Mouse (Mus musculus) small intestine, adult 2 months (tissue): Measurements from ENCODE around the gene Lrrc8a. TPM values are rescaled to one million over a fixed set of nuclear protein-coding genes. Genes with fewer than 3 reads are reported as not detected.

Experiments used
- H3K27ac ChIP-seq: fragments of 200-500 bp; 2 replicates; pipeline ENCODE4 v1.5.1; 2012; ENCODE audit warnings: low read depth, low read length, control low read depth, inconsistent platforms; ENCODE audit not compliant: insufficient read depth
- H3K27me3 ChIP-seq: fragments of 200-500 bp; 2 replicates; pipeline ENCODE4 v1.6.1; 2012; ENCODE audit warnings: mild to moderate bottlenecking, moderate library complexity, low read length, inconsistent platforms; ENCODE audit not compliant: control insufficient read depth, insufficient read depth
- H3K36me3 ChIP-seq: fragments of 200-500 bp; 2 replicates; pipeline ENCODE4 v1.6.1; 2012; ENCODE audit warnings: mild to moderate bottlenecking, low read length, control low read depth, inconsistent platforms; ENCODE audit not compliant: control insufficient read depth, insufficient read depth
- H3K4me1 ChIP-seq: fragments of 200-500 bp; 2 replicates; pipeline ENCODE4 v1.6.1; 2012; ENCODE audit warnings: low read length, inconsistent platforms, mixed read lengths; ENCODE audit not compliant: control insufficient read depth, insufficient read depth, insufficient read length
- H3K4me3 ChIP-seq: fragments of 200-500 bp; 2 replicates; pipeline ENCODE4 v1.5.1; 2012; ENCODE audit warnings: low read depth, mild to moderate bottlenecking, control low read depth, inconsistent platforms, low read length, moderate library complexity
- CTCF ChIP-seq: fragments of 200-500 bp; IDR thresholded peaks from 2 replicates; pipeline ENCODE4 v1.5.1; 2012; ENCODE audit warnings: low read depth, mild to moderate bottlenecking, control low read depth, inconsistent platforms, low read length, moderate library complexity, mixed read lengths; ENCODE audit not compliant: insufficient replicate concordance, insufficient read length; ENCODE audit errors: extremely low read depth
- POLR2A ChIP-seq: fragments of 200-500 bp; IDR thresholded peaks from 2 replicates; pipeline ENCODE4 v1.6.1; 2012; ENCODE audit warnings: low read depth, mild to moderate bottlenecking, control low read depth, inconsistent platforms, low read length, moderate library complexity
- WGBS: fragments of 180-500 bp; shearing (Covaris S2); methylation state at CpG from one replicate; pipeline ENCODE4 v1.1.7; 2018; 5-methylcytosine and 5-hydroxymethylcytosine counted together
- polyA plus RNA-seq: library from polyadenylated mRNA; depleted of rRNA; stranded (reverse); fragments of >200 nt; gene quantifications from 2 replicates; pipeline ENCODE4 v1.2.3, GENCODE M21; 2012

The Lrrc8a gene
- polyA plus RNA-seq, 1 experiment = 27.4 TPM

DNA sequence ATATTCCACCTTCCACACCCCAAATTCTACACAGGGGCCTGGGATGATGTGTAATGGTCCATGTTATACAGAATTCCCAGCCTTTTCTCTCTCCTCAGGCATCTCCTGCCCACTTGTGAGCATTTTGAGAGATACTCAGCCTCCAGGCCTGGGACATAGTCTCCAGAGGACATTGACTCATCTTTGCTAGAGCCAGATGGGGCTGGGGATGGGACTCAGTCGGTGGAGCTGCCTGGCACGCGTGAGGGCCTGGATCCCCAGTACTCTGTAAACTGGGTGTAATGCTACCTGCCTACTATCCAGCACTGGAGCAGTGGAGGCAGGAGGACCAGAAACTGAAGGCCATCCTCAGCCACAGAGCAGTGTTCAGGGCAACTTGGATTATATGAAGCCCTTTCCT lies 11.7 kb downstream of the Lrrc8a start:
- Histone ChIP-seq H3K27ac (no peak overlapping the region), H3K4me3 (no peak overlapping the region), H3K27me3 (no peaks in the 10 kb centered on the region), H3K36me3 (peaks cover 10% of the 10 kb centered on the region), H3K4me1 (peaks cover 42% of the 10 kb centered on the region)
- WGBS = 92% methylated on average over 3 of the region's 3 CpGs
- TF ChIP-seq POLR2A (no peak), CTCF (0 out of 2 replicates have a peak, but pooled peaks have one; percentile 13)

DNA sequence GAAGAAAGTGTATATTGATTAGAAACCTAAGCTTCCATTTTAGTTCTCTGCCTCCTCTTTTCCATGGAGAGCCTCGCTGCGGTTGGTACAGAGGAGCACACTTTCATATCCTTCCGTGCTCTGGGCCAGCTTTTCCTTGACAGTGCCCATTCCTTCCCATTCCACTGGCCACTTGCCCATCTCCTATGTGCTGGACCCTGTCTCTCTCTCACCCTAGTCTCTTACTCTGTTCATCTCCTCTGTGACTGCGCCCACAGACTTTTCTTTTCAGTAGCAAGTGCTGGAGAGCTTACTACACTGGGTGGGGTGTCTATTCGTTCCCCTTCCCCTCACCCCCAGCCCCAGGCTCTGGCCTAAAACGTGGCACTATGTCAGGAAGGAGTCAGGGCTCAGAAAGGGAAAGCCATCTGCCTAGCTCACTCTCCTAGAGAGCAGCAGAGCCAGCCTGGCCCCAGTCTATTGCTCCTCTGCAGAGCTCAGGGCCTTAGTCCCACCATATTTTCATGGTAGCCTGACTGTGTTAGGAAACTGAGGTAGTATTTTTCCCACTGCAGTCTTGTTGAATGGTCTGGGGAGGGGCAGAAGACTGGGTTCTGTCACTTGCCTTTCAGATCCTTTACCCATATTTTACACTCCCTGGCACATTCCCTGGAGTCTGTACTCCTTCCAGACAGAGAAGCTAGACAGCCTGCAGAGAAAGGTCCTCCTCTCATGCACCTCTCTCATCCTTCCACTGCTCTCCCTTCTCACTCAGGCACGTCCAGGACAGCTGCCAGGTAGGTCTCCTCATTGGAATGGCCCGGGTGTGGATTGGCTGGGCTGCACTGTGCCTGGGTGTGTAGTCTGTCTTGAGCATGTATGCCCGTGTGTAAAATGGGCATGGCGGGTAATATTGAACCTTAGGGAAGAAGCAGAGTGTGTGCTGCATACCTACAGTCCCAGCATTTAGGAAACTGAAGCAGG lies 12.9 kb downstream of the Lrrc8a start:
- no peaks in the 10 kb centered on the region for H3K27me3 ChIP-seq
- 0 out of 2 replicates have a peak overlapping the region, but pooled peaks have one; percentile 21 for H3K27ac ChIP-seq
- 64% methylated on average over 10 of the region's 10 CpGs for WGBS
- H3K4me3 ChIP-seq = no peak overlapping the region
- peaks cover 34% of the 10 kb centered on the region for H3K4me1 ChIP-seq
- peaks cover 15% of the 10 kb centered on the region for H3K36me3 ChIP-seq
- no peak for TF ChIP-seq CTCF
- TF ChIP-seq POLR2A = no peak

DNA sequence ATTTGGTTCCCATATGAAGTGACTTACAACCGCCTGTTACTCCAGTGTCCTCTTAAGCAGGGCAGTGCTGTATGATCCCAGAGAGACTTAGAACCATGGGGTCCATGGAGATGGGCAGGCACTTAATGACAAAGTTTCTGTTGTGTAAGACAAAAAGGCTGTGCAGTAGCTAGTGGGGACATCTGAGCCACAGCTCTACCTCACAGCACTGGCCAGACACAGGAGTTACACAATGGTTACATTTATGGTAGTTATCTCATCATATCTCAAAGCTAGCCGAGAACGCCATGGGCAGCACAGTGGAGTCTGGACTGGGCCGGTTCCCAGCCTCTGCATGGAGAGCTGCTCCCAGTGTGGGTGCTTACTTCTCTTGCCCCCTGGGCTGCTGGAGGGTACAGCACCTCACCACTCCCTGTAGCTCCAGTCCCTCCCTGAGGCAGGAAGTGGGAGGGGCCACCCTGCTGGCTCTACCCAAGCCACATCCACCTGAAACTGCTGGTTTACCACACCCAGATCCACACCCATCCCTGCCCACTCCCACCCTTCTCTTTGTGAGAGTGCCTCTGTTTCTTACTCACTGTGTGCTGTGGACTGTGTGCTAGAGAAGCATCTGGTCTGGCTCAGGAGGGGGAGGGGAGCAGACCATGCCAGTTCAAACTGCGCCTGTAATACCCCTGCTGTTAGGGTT lies 14.0 kb downstream of the Lrrc8a start:
- Histone ChIP-seq H3K27me3 (no peaks in the 10 kb centered on the region), H3K27ac (peak overlapping the region; percentile 67), H3K4me3 (no peak overlapping the region), H3K4me1 (peaks cover 29% of the 10 kb centered on the region), H3K36me3 (peaks cover 25% of the 10 kb centered on the region)
- TF ChIP-seq POLR2A = no peak
- no peak for TF ChIP-seq CTCF
- WGBS = 39% methylated on average over 5 of the region's 5 CpGs

DNA sequence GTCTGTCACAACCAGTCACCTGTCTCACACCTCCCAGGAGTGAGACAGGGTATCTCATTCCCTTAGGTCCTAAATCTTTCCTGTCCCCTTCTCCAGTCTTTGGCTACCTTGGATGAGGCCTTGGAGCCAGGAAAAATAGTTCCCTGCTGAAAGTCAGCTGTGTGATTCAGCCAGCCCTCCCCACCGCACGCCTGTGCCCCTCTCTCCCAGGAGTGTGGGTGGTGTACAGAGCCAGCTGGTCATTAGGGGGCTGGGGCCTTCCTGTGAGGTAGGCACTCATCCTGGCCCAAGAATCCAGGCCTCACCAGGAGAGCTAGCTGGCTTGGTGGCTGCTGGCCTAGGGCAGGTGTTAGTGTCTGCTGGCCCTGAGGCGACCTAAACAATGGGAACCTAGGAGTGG lies 15.0 kb downstream of the Lrrc8a start:
- peaks cover 34% of the 10 kb centered on the region for H3K36me3 ChIP-seq
- no peak overlapping the region for H3K4me3 ChIP-seq
- WGBS = 87% methylated on average over 3 of the region's 3 CpGs
- peaks cover 28% of the 10 kb centered on the region for H3K4me1 ChIP-seq
- H3K27ac ChIP-seq = peak overlapping the region; percentile 50; the same call in 1 of the 2 replicates
- H3K27me3 ChIP-seq = no peaks in the 10 kb centered on the region
- TF ChIP-seq CTCF (no peak), POLR2A (no peak)

DNA sequence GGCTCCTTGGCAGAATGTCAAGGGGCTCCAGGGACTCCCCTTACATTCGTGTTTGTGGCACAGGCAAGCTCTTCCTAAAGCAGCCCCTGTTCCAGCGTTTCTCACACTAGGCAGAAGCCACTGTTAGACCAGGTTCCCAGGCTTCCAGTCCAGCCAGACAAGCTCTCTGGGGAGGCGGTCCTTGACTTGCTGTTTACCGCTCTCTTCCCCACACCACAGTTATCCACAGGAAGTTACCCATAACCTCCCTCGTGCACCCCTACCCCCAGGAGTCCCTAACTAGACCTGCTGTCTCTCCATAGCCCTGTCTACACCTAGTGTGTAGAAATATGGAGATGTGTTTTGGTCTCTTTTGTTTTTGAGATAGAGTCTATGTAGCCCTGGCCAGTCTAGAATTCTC lies 16.3 kb downstream of the Lrrc8a start:
- Histone ChIP-seq H3K27me3 (no peaks in the 10 kb centered on the region), H3K4me3 (no peak overlapping the region), H3K4me1 (peaks cover 36% of the 10 kb centered on the region), H3K36me3 (peaks cover 42% of the 10 kb centered on the region), H3K27ac (no peak overlapping the region)
- WGBS = 75% methylated on average over 5 of the region's 5 CpGs
- TF ChIP-seq CTCF = no peak
- no peak for TF ChIP-seq POLR2A

DNA sequence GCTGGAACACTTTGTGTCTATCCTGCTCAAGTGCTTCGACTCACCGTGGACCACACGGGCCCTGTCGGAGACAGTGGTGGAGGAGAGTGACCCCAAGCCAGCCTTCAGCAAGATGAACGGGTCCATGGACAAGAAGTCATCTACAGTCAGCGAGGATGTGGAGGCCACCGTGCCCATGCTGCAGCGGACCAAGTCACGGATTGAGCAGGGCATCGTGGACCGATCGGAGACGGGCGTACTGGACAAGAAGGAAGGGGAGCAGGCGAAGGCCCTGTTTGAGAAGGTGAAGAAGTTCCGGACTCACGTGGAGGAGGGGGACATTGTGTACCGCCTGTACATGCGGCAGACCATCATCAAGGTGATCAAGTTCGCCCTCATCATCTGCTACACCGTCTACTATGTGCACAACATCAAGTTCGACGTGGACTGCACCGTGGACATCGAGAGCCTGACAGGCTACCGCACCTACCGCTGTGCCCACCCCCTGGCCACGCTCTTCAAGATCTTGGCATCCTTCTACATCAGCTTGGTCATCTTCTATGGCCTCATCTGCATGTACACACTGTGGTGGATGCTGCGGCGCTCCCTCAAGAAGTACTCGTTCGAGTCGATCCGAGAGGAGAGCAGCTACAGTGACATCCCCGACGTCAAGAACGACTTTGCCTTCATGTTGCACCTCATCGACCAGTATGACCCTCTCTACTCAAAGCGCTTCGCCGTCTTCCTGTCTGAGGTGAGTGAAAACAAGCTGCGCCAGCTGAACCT lies 18.3 kb downstream of the Lrrc8a start:
- whole genome bisulfite sequencing = 96% methylated on average over 42 of the region's 42 CpGs
- peaks cover 29% of the 10 kb centered on the region for H3K4me1 ChIP-seq
- TF ChIP-seq CTCF = no peak
- no peak for TF ChIP-seq POLR2A
- no peaks in the 10 kb centered on the region for H3K27me3 ChIP-seq
- H3K4me3 ChIP-seq = no peak overlapping the region
- peaks cover 43% of the 10 kb centered on the region for H3K36me3 ChIP-seq
- H3K27ac ChIP-seq = no peak overlapping the region
